Mouse (Mus musculus) hindbrain, postnatal 0 days (tissue): ENCODE measurements at regions not wholly inside any gene's neighbourhood (a gene's known extent, or its start where the extent isn't known, plus 50 kb on each side); places are given as distances from the start of the nearest gene placed in this dataset.

ENCODE experiments used
- ATAC-seq: fragments of 200-750 bp; cut with Nextera tagmentation; 2 replicates; pipeline ENCODE4 v1.8.0; 2017; ENCODE audit warnings: mild to moderate bottlenecking, moderate TSS enrichment, moderate library complexity
- DNase-seq: peaks from one replicate; pipeline ENCODE4 v3.0.0-alpha.2; 2015; ENCODE audit warnings: low spot score
- H3K27ac ChIP-seq: fragments of 300-500 bp; sonication (generic); 2 replicates; pipeline ENCODE4 v1.5.1; 2014; ENCODE audit warnings: mild to moderate bottlenecking
- H3K27me3 ChIP-seq: fragments of 300-500 bp; sonication (generic); 2 replicates; pipeline ENCODE4 v1.6.1; 2014; ENCODE audit warnings: low read length, mixed read lengths; ENCODE audit not compliant: insufficient read depth
- H3K36me3 ChIP-seq: fragments of 300-500 bp; sonication (generic); 2 replicates; pipeline ENCODE4 v1.6.1; 2014; ENCODE audit warnings: low read length, mixed read lengths; ENCODE audit not compliant: insufficient read depth
- H3K4me1 ChIP-seq: fragments of 300-500 bp; sonication (generic); 2 replicates; pipeline ENCODE4 v1.6.1; 2014; ENCODE audit warnings: antibody characterized with exemption, low read length, mixed read lengths; ENCODE audit not compliant: insufficient read depth
- H3K4me2 ChIP-seq: fragments of 300-500 bp; sonication (generic); 2 replicates; pipeline ENCODE4 v1.6.1; 2014; ENCODE audit warnings: low read depth, mild to moderate bottlenecking, low read length, moderate library complexity, mixed read lengths
- H3K4me3 ChIP-seq: fragments of 300-500 bp; sonication (generic); 2 replicates; pipeline ENCODE4 v1.5.1; 2014; ENCODE audit warnings: low read length
- H3K9ac ChIP-seq: fragments of 300-500 bp; sonication (generic); replicated peaks from 2 replicates; pipeline ENCODE4 v1.6.1; 2014; ENCODE audit warnings: mild to moderate bottlenecking, low read length, moderate library complexity, mixed read lengths
- H3K9me3 ChIP-seq: fragments of 300-500 bp; sonication (generic); 2 replicates; pipeline ENCODE4 v1.6.1; 2016; ENCODE audit warnings: low read length, mixed read lengths
- CTCF ChIP-seq: IDR thresholded peaks from 2 replicates; pipeline ENCODE4 v1.5.1; 2016; ENCODE audit warnings: antibody characterized with exemption, control low read depth, low read depth
- WGBS: fragments of 180-500 bp; shearing (Covaris S2); extraction: QIAGEN DNeasy Blood & Tissue Kit; methylation state at CpG from one replicate; pipeline ENCODE4 v1.1.7; 2014; 5-methylcytosine and 5-hydroxymethylcytosine counted together

DNA sequence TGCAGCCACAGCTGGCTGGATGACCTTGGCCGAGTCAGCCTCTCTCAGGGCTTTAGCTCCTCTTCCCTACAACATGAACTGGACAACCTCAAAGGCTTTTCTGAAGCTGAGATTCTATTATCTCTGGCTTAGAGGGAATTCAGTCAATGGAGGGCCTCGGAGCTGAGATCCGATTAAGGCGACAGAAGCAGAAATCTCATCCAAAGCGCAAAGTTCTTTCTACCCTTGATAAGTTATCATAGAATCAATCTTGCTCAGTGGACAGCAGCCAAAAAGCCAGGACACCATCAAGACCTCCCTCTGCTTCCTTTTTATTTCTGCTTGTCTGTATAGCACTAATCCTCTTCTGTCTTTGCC is 474.8 kb downstream of the Nedd1 start:
- Histone ChIP-seq H3K36me3 (no peaks in the 10 kb centered on the region), H3K9ac (no peak overlapping the region), H3K4me1 (peaks cover 8% of the 10 kb centered on the region), H3K4me3 (no peak overlapping the region), H3K27me3 (no peaks in the 10 kb centered on the region), H3K4me2 (no peak overlapping the region), H3K27ac (no peak overlapping the region), H3K9me3 (no peaks in the 10 kb centered on the region)
- DNase-seq (peak; percentile 7), ATAC-seq (no peak)
- 23% methylated on average over 5 of the region's 5 CpGs for WGBS
- no peak for TF ChIP-seq CTCF

DNA sequence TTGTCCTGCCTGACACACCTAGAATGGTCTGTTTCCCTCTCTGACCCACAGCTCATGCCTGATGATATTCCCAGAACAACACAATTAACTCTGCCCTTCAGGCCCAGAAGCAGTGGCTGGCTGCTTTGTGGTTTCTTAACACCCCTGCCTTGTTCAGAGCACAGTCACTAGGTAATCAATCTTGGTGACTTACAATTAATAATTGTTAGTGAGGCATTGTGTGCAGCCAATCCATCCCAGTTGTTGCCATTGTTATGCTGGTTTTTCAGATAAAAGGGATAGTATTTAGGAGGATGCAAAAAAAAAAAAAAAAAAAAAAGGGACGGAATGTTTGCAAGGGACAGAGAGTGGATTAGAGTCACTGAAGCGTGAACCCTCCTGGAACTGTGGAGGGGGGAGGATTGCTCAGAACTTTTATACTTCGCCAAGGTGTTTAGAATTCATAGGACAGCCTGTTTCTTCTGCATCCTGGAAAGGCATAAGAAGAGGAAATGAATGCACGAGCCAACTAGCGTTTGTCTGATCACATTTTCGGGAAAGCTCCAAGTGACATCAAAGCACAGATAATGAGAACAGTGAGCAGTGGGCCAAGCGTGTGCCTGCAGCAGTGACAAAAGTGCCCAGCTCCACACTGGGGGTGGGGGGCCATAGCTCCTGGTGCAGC is 475.3 kb downstream of the Nedd1 start:
- Histone ChIP-seq H3K36me3 (no peaks in the 10 kb centered on the region), H3K4me1 (peaks cover 8% of the 10 kb centered on the region), H3K27me3 (no peaks in the 10 kb centered on the region), H3K27ac (no peak overlapping the region), H3K4me3 (no peak overlapping the region), H3K9me3 (no peaks in the 10 kb centered on the region), H3K9ac (no peak overlapping the region), H3K4me2 (no peak overlapping the region)
- no peak for TF ChIP-seq CTCF
- DNase-seq = peak; percentile 40
- 18% methylated on average over 7 of the region's 7 CpGs for WGBS
- no peak for ATAC-seq

DNA sequence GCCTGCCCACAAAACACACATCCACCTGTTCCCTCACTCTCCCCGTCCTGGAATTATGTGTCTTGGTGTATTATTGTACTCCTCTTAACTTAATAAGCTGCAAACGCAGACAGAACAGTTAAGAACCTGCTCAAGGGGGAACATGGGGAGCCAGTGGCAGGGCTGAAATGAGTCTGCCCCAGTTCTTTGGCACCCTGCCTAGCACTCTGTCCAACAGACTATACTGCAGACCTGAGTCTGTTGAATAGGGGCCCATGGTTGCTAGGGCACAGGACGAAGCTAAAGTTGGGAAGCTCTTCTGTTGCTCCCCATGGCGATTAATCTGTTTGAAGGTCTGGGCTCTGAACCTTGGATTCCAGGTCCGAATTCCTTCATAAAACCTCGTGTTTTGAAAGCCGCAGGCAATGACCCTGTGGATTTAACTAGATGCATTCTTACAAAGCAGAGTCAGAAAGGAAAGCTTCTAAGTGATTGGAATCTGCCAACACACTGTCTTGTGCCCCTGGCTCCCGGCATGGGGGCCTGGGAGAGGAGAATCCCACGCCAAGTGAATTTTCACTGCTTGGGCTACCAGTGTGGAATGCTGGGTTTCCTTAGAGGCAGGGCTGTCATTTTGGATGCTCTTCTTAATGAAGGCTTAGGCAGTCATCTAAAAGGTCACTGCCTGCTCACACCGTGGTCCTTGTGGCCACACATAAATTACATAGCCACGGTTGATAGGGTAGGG is 479.3 kb downstream of the Nedd1 start:
- TF ChIP-seq CTCF = no peak
- 0 out of 2 replicates have a peak overlapping the region, but pooled peaks have one; percentile 5 for H3K4me2 ChIP-seq
- H3K9me3 ChIP-seq = no peaks in the 10 kb centered on the region
- no peak overlapping the region for H3K9ac ChIP-seq
- no peak overlapping the region; the same call in 1 of the 2 replicates for H3K27ac ChIP-seq
- H3K27me3 ChIP-seq = no peaks in the 10 kb centered on the region
- no peaks in the 10 kb centered on the region for H3K36me3 ChIP-seq
- H3K4me1 ChIP-seq = peaks cover 7% of the 10 kb centered on the region; the same call in 1 of the 2 replicates
- 17% methylated on average over 11 of the region's 11 CpGs for WGBS
- H3K4me3 ChIP-seq = no peak overlapping the region
- ATAC-seq (peak; percentile 91), DNase-seq (peak; percentile 87)

DNA sequence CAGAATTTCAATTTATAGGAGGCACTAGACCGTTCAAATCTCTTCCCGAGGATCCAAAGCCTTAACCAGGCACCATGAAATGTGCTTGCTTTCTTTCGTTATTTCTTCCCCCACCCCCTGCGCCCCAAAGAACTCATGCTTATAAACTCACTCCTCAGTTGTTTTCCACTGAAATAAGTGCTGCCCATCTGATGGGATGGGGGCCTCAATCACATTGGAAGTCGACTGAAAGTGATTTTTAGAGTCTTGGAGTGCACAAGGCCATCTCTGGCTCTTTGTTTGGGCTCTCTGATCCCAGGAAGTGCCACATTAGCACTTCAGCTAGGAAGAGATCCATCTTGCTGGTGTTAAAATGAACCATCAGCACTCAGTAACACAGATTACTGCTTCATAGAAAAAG is 484.3 kb downstream of the Nedd1 start:
- TF ChIP-seq CTCF = no peak
- no peak overlapping the region for H3K9ac ChIP-seq
- 0 out of 2 replicates have a peak, but pooled peaks cover under 1% of the 10 kb centered on the region for H3K4me1 ChIP-seq
- H3K4me2 ChIP-seq = no peak overlapping the region
- ATAC-seq (no peak), DNase-seq (no peak)
- H3K9me3 ChIP-seq = no peaks in the 10 kb centered on the region
- H3K36me3 ChIP-seq = no peaks in the 10 kb centered on the region
- WGBS = 56% methylated on average over 5 of the region's 5 CpGs
- H3K27me3 ChIP-seq = no peaks in the 10 kb centered on the region
- no peak overlapping the region for H3K27ac ChIP-seq
- H3K4me3 ChIP-seq = no peak overlapping the region

DNA sequence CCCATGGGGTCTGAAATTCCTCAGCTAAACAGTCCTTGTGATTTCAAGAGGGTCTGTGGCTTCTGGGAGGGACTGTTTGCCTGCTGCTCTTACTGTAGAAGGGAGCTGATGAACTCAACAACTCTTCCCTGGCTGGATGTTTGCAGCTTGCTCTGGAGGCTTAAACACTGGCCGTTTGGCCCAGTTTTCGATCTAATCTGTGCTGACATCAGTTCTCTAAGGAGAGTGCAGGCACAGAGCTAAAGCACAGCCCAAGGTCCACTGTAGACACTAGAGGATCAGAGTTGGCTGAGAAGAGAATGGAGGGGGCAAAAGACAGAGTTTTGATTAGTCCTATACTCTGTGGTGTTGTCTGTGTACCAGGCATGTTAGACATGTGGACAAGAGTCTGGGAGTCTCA is 490.1 kb downstream of the Nedd1 start:
- no peak overlapping the region for H3K4me3 ChIP-seq
- no peak for TF ChIP-seq CTCF
- no peak overlapping the region for H3K27ac ChIP-seq
- no peak overlapping the region for H3K4me2 ChIP-seq
- H3K9ac ChIP-seq = no peak overlapping the region
- no peaks in the 10 kb centered on the region for H3K36me3 ChIP-seq
- H3K9me3 ChIP-seq = no peaks in the 10 kb centered on the region
- DNase-seq (no peak), ATAC-seq (no peak)
- 64% methylated on average over 2 of the region's 2 CpGs for WGBS
- no peaks in the 10 kb centered on the region for H3K4me1 ChIP-seq
- no peaks in the 10 kb centered on the region for H3K27me3 ChIP-seq

DNA sequence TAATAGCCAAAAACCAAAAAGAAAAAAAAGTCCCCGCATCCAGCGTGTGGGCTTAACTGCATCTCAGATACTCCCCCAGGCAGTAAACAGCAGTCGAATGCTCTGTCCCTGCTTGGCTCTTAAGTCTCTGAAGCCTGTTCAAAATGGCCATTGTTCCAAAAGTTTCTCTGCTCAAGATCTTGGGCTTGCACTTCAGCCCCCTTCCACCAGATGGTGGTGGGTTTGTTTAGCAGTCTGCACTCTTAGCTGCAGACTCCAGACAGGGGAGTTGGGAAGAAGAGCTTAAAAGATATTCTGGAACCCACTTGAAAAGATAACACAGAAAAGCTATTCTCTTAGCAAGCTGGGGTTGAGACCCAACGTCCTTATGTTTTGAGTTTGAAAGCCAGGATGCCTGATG is 496.4 kb downstream of the Nedd1 start:
- TF ChIP-seq CTCF = peak; percentile 66
- Histone ChIP-seq H3K9ac (no peak overlapping the region), H3K4me1 (no peaks in the 10 kb centered on the region), H3K36me3 (no peaks in the 10 kb centered on the region), H3K4me2 (no peak overlapping the region), H3K4me3 (no peak overlapping the region), H3K27me3 (no peaks in the 10 kb centered on the region), H3K27ac (no peak overlapping the region), H3K9me3 (no peaks in the 10 kb centered on the region)
- WGBS = 72% methylated on average over 4 of the region's 4 CpGs
- no peak for ATAC-seq
- peak; percentile 43 for DNase-seq

DNA sequence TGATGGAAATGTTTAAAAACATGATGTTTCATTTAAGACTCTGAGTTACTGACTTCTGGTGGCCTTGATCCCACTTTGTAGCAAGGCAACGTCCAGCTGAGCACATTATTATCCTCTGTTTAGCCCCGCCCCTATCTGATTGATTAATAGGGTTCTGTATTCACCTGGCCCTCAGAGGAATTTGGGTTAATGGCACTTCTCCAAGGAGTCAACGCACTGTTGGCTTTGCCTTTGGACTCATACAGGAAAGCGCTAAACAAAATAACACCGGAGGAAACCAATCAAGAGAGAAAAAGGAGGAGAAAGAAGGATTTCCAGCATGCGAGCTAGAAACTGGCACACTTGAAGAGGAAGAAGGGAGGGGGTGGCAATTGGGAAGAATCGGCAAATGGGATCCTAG is 497.1 kb downstream of the Nedd1 start:
- H3K4me2 ChIP-seq = no peak overlapping the region
- no peak for TF ChIP-seq CTCF
- ATAC-seq = no peak
- no peak overlapping the region for H3K4me3 ChIP-seq
- H3K9me3 ChIP-seq = no peaks in the 10 kb centered on the region
- no peak for DNase-seq
- H3K27me3 ChIP-seq = no peaks in the 10 kb centered on the region
- 84% methylated on average over 7 of the region's 7 CpGs for WGBS
- no peak overlapping the region for H3K27ac ChIP-seq
- H3K4me1 ChIP-seq = no peaks in the 10 kb centered on the region
- no peaks in the 10 kb centered on the region for H3K36me3 ChIP-seq
- no peak overlapping the region for H3K9ac ChIP-seq
